Mouse (Mus musculus) B cell, adult 62 days (primary cell): Measurements from ENCODE around the gene 9330161L09Rik. TPM values are rescaled to one million over a fixed set of nuclear protein-coding genes. Genes with fewer than 3 reads are reported as not detected.

ENCODE experiments used
- total RNA-seq: library from RNA; stranded (reverse); gene quantifications from 4 replicates; pipeline ENCODE4 v1.2.4, GENCODE M21; 2023

Gene 9330161L09Rik
- total RNA-seq: 8.5 to 14.3 TPM (median 11.7 TPM) in 4 replicates

DNA sequence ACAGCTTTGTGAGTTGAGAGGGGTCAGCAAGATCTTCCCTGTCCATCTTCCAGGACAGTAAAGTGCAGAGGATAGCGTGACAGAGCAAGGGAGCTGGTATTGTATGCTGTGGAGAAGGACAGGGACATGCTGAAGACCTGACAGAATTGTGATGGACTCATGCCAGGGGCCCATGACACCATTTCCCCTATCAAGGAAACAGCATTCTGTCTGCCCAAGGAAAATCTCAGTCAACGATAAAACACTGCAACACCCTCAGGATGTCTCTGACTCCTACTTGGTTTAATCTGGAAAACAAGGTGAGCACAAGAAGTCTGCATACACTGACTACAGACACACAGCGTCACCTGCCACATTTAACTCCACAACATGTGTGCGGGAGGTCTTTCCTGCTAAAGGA is at the start of gene 9330161L09Rik:
Gene 9330161L09Rik (minus strand): TSS at position 101 of the 400 bp plus-strand sequence.

GRCm38 (mm10) chr12:103457140-103457539 is 49.5 kb upstream of the 9330161L09Rik start, which contains the start of gene Ifi27l2b:
Ifi27l2b (minus strand) TSS chr12:103457223.

DNA sequence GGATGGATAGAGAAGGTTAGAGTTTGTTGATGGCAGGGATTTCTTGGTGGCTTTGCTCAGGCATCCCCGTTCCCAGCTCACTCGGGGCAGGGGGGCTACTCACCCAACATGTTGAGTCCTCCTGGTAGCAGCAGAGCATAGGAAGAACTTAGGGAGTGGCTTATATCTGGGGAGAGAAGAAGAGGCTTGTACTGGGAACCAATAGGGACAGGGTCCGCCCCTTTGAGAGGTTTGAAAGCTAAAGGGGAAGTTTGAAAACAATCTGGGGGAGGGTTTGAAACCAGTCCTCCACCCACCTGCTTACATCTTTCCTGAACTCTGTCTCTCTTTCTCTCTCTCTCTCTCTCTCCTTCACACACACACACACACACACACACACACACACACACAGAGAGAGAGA is 35.9 kb upstream of the 9330161L09Rik start, which contains the start of gene Ifi27l2a:
Gene Ifi27l2a (minus strand): TSS at position 157 of the 400 bp plus-strand sequence.

GRCm38 (mm10) chr12:103433986-103434731 is 26.5 kb upstream of the 9330161L09Rik start, which contains the start of gene Ifi27:
Ifi27 (plus strand) TSS chr12:103434211.

GRCm38 (mm10) chr12:103425729-103426470 is 18.3 kb upstream of the 9330161L09Rik start, which contains the start of gene Ddx24:
Ddx24 (minus strand) TSS chr12:103425830.

GRCm38 (mm10) chr12:103388505-103389347 is 18.9 kb downstream of the 9330161L09Rik start, which contains the start of gene Otub2:
Otub2 (plus strand) TSS chr12:103388682.

Other genes starting within 250 kb of the 9330161L09Rik start
- not detected in 4 replicates for gene Prima1, start 165.7 kb downstream of the 9330161L09Rik start, total RNA-seq
- not detected in 4 replicates for gene Fam181a, start 96.8 kb downstream of the 9330161L09Rik start, total RNA-seq
- 28.5 to 35.0 TPM (median 31.5 TPM) in 4 replicates for gene Asb2, start 51.8 kb downstream of the 9330161L09Rik start, total RNA-seq
- 3.7 to 5.3 TPM (median 4.7 TPM) in 4 replicates for gene Otub2, start 19.1 kb downstream of the 9330161L09Rik start, total RNA-seq
- 231 to 248 TPM (median 240 TPM) in 4 replicates for gene Ddx24, start 18.0 kb upstream of the 9330161L09Rik start, total RNA-seq
- 88.0 to 102 TPM (median 92.5 TPM) in 4 replicates for gene Ifi27, start 26.4 kb upstream of the 9330161L09Rik start, total RNA-seq
- 160 to 191 TPM (median 168 TPM) in 4 replicates for gene Ifi27l2a, start 35.9 kb upstream of the 9330161L09Rik start, total RNA-seq
- not detected in 4 replicates for gene Ifi27l2b, start 49.4 kb upstream of the 9330161L09Rik start, total RNA-seq
- gene Ppp4r4, start 124.5 kb upstream of the 9330161L09Rik start, total RNA-seq: not detected in 4 replicates
- not detected in 4 replicates for gene Serpina10, start 223.6 kb upstream of the 9330161L09Rik start, total RNA-seq
- not detected in 4 replicates for gene Serpina6, start 249.4 kb upstream of the 9330161L09Rik start, total RNA-seq